Mouse (Mus musculus) stomach, postnatal 0 days (tissue): ENCODE results near the gene Gm45785. TPM values are rescaled to one million over a fixed set of nuclear protein-coding genes. Genes with fewer than 3 reads are reported as not detected.

ENCODE experiments used
- ATAC-seq: fragments of 200-750 bp; cut with Nextera tagmentation; 2 replicates; pipeline ENCODE4 v1.8.0; 2017; ENCODE audit not compliant: low FRiP score, low TSS enrichment
- DNase-seq: peaks from one replicate; pipeline ENCODE4 v3.0.0-alpha.2; 2016; ENCODE audit warnings: low spot score
- H3K27ac ChIP-seq: fragments of 300-500 bp; sonication (generic); replicated peaks from 2 replicates; pipeline ENCODE4 v1.5.1; 2014; ENCODE audit warnings: mild to moderate bottlenecking, control low read depth
- H3K27me3 ChIP-seq: fragments of 300-500 bp; sonication (generic); 2 replicates; pipeline ENCODE4 v1.6.1; 2014; ENCODE audit warnings: low read length; ENCODE audit not compliant: control insufficient read depth, insufficient read depth
- H3K36me3 ChIP-seq: fragments of 300-500 bp; sonication (generic); 2 replicates; pipeline ENCODE4 v1.6.1; 2014; ENCODE audit warnings: low read length, mixed read lengths; ENCODE audit not compliant: control insufficient read depth, insufficient read depth
- H3K4me1 ChIP-seq: fragments of 300-500 bp; sonication (generic); replicated peaks from 2 replicates; pipeline ENCODE4 v1.6.1; 2014; ENCODE audit warnings: antibody characterized with exemption; ENCODE audit not compliant: control insufficient read depth, insufficient read depth
- H3K4me2 ChIP-seq: fragments of 300-500 bp; sonication (generic); replicated peaks from 2 replicates; pipeline ENCODE4 v1.6.1; 2014; ENCODE audit warnings: low read depth, mild to moderate bottlenecking, control low read depth, moderate library complexity
- H3K4me3 ChIP-seq: fragments of 300-500 bp; sonication (generic); 2 replicates; pipeline ENCODE4 v1.5.1; 2014; ENCODE audit warnings: low read depth, low read length, control low read depth
- H3K9ac ChIP-seq: fragments of 300-500 bp; sonication (generic); 2 replicates; pipeline ENCODE4 v1.6.1; 2014; ENCODE audit warnings: mild to moderate bottlenecking, low read length, control low read depth, mixed read lengths
- H3K9me3 ChIP-seq: fragments of 300-500 bp; sonication (generic); 2 replicates; pipeline ENCODE4 v1.6.1; 2016; ENCODE audit warnings: low read length; ENCODE audit not compliant: control insufficient read depth
- CTCF ChIP-seq: IDR thresholded peaks from 2 replicates; pipeline ENCODE4 v1.5.1; 2016; ENCODE audit warnings: antibody characterized with exemption, low read depth, mild to moderate bottlenecking, moderate library complexity
- EP300 ChIP-seq: optimal IDR thresholded peaks from 2 replicates; pipeline ENCODE3; 2016; ENCODE audit warnings: antibody characterized with exemption
- WGBS: fragments of 180-500 bp; shearing (Covaris S2); extraction: QIAGEN DNeasy Blood & Tissue Kit; methylation state at CpG from one replicate; pipeline ENCODE4 v1.1.7; 2014; 5-methylcytosine and 5-hydroxymethylcytosine counted together
- polyA plus RNA-seq: library from polyadenylated mRNA; unstranded; fragments of >200 nt; fragmentation: Nextera tagmentation; extraction: Ambion mirVana; gene quantifications from 2 replicates; pipeline ENCODE4 v1.2.1, GENCODE M21; 2015

The Gm45785 gene
- polyA plus RNA-seq, 1 experiment from 2014 or later: not detected

DNA sequence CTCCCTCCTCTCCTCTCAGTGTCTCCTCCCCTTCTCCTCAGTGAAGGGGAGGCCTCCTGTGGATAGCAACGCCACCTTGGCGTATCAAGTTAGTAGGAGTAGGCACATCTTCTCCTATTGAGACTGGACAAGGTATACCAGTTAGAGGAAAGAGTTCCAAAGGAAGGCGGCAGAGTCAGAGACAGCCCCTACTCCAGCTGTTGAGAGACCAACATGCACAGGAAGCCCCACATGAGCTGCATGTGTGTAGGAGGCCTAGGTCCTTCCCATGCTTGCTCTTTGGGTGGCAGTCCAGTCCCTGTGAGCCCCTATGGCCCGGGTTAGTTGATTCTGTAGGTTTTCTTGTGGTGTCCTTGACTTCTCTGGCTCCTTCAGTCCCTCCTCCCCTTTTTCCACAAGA lies 22.8 kb downstream of the Gm45785 start:
- TF ChIP-seq CTCF (no peak), EP300 (no peak)
- ATAC-seq (no peak), DNase-seq (no peak)
- H3K9me3 ChIP-seq: no peaks in the 10 kb centered on the region
- no peaks in the 10 kb centered on the region for H3K27me3 ChIP-seq
- H3K4me1 ChIP-seq: no peaks in the 10 kb centered on the region
- 81% methylated on average over 4 of the region's 4 CpGs for WGBS
- no peaks in the 10 kb centered on the region for H3K36me3 ChIP-seq
- no peak overlapping the region for H3K4me3 ChIP-seq
- no peak overlapping the region for H3K9ac ChIP-seq
- no peak overlapping the region for H3K27ac ChIP-seq
- H3K4me2 ChIP-seq: no peak overlapping the region

DNA sequence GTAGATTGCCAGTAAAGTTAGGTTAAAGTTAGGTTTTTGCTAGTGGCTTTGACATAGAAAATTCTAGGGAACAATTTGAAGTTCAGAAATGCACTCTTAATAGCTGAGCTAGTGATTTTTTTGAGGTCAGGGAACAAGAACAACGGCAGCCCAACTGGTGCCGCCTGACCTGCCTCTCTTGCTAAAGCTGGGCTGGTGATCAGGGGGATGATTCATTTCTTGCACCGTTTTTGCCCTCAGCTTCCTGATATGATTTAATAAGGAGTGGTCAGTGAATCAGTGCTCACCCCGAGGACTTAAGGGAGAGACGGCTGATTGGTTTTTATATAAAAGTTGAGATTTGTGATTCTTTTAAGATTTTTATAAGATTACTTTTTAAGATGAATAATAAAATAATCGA lies 24.7 kb downstream of the Gm45785 start:
- no peak overlapping the region for H3K4me2 ChIP-seq

DNA sequence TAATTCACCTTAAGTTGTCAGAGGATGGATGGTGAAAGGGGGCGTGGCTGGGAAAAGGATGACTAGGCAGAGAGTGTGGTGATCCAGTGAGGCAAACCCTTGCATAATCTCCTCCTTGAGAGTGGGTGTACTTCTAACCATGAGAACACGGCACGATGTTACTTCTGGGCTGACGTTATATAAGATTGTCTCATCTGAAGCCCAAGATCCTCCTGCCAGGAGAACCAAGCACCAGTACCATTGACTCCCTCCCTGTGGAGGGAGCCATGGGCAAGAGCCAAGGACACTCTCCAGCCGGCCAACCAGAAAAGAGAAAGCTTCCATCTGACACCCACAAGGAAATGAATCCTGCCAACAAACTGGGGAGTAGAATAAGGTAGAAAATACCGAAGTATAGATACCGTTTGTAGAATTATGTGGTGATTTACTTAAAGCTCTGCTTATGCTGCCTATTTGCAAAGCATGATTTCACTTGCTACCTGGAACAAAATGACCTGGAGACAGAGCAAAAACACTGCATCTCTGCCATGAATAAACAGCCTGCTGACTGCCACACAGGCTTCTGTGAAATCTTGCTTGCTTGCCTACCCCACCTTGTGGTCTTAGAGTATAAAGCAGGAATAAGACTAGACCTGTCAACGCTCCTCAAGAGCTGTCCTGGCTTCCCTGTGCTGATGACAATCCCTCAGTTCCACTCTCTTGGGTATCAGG lies 27.8 kb downstream of the Gm45785 start:
- 21% methylated on average over 8 of the region's 8 CpGs for WGBS
- Histone ChIP-seq H3K9ac (no peak overlapping the region), H3K27me3 (no peaks in the 10 kb centered on the region), H3K4me3 (no peak overlapping the region), H3K4me2 (no peak overlapping the region), H3K4me1 (no peaks in the 10 kb centered on the region), H3K36me3 (no peaks in the 10 kb centered on the region), H3K27ac (no peak overlapping the region), H3K9me3 (no peaks in the 10 kb centered on the region)
- ATAC-seq (peak; percentile 67), DNase-seq (no peak)
- TF ChIP-seq CTCF (peak; percentile 76), EP300 (no peak)

More for the DNA sequence above, 24.7 kb downstream of the Gm45785 start:
- Histone ChIP-seq H3K27me3 (no peaks in the 10 kb centered on the region), H3K27ac (no peak overlapping the region), H3K4me1 (no peaks in the 10 kb centered on the region), H3K36me3 (no peaks in the 10 kb centered on the region), H3K9me3 (no peaks in the 10 kb centered on the region), H3K9ac (no peak overlapping the region), H3K4me3 (no peak overlapping the region)
- 45% methylated on average over 6 of the region's 6 CpGs for WGBS
- ATAC-seq (no peak), DNase-seq (no peak)
- no peak for TF ChIP-seq CTCF
- TF ChIP-seq EP300: no peak

DNA sequence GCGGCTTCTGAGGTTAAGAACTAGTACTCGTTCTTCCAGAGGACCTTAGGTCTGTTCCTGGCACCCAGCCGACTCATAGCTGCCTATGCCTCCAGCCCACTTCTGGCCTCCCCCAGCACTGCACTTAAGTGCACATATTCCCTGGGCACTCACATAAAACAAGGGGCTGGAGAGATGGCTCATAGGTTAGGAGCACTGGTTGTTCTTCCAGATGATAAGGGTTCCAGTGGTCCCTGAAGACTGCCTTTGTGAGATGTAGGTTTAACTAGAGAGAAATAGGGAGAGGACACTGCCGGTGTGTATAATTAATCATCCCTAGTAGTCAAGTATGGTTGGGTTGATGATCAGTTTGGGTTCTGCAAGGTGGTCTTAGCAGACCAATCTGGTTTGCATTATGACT lies 33.4 kb downstream of the Gm45785 start:
- DNase-seq: no peak
- Histone ChIP-seq H3K4me1 (no peaks in the 10 kb centered on the region), H3K4me2 (no peak overlapping the region), H3K9me3 (no peaks in the 10 kb centered on the region), H3K27ac (no peak overlapping the region), H3K27me3 (no peaks in the 10 kb centered on the region), H3K4me3 (no peak overlapping the region), H3K9ac (no peak overlapping the region), H3K36me3 (no peaks in the 10 kb centered on the region)
- TF ChIP-seq EP300: no peak
- TF ChIP-seq CTCF: no peak
- 88% methylated on average over 4 of the region's 4 CpGs for WGBS
- no peak for ATAC-seq

DNA sequence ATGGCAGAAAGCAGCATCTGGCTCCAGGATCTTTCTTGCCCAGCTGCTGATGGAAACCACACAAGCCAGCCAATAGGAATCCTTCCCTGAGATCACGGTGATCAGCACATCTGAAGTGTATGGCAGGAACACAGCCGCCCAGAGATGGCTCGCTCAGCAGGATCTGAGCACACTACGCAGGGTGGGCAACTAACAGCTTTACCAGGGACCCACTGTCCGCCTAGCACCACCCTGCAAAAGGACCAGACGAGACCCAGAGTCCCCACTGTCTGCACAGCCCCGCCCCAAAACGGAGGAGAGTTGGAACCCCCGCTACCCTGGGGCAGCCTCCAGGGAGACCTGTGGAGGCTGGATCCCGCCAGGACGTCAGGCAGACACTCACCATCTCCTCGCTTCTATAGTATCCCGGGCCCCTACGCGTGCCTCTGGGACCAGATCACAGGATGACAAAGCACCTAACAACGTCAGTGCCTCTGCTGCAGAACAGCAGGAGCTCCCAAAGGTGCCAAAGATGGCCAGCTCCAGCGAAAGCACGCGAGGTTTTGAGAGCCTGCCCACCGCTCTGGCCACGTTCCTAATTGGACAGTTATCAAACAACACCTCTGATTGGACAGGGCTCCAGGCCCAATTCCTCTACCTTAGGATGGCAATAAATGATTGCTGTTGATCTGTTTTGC lies 34.3 kb downstream of the Gm45785 start, which contains the start of gene Zfp941:
Gene Zfp941 (minus strand): TSS at position 526 of the 677 bp plus-strand sequence.
- ATAC-seq (peak; percentile 67), DNase-seq (peak; percentile 46)
- Histone ChIP-seq H3K4me2 (peak within 1 kb of the TSS; percentile 63), H3K4me1 (no peaks in the 10 kb centered on the region), H3K27me3 (no peaks in the 10 kb centered on the region), H3K4me3 (peak within 1 kb of the TSS; percentile 36), H3K9ac (peak within 1 kb of the TSS; percentile 48; the same call in 1 of the 2 replicates), H3K9me3 (no peaks in the 10 kb centered on the region), H3K27ac (no peak within 1 kb of the TSS), H3K36me3 (no peaks in the 10 kb centered on the region)
- TF ChIP-seq CTCF (no peak), EP300 (no peak)
- 2% methylated on average over 21 of the region's 21 CpGs for WGBS

DNA sequence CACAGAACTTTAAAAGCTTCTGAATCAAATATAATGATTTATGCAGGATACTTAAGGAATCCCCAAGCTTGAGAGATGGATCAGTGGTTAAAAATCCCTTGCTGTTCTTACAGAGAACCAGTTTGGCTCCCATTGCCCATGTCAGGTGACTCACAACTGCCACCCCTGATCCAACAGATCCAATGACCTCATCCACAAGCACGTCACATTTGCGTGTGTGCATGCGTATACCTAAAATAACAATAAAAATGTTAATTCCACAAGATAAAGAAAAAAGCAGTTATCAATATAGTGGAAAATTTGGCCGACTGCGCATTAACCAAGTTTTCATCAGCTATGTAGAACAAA lies 34.9 kb downstream of the Gm45785 start:
- ATAC-seq (no peak), DNase-seq (no peak)
- H3K4me1 ChIP-seq: no peaks in the 10 kb centered on the region
- H3K4me2 ChIP-seq: peak overlapping the region; percentile 63
- peak overlapping the region; percentile 36; the same call in 1 of the 2 replicates for H3K4me3 ChIP-seq
- no peaks in the 10 kb centered on the region for H3K9me3 ChIP-seq
- no peak for TF ChIP-seq EP300
- no peak for TF ChIP-seq CTCF
- no peaks in the 10 kb centered on the region for H3K27me3 ChIP-seq
- H3K9ac ChIP-seq: no peak overlapping the region
- no peaks in the 10 kb centered on the region for H3K36me3 ChIP-seq
- H3K27ac ChIP-seq: no peak overlapping the region
- 51% methylated on average over 5 of the region's 5 CpGs for WGBS
